Mouse (Mus musculus) MEL (cell line): ENCODE data around the gene Col4a3. TPM values are rescaled to one million over a fixed set of nuclear protein-coding genes. Genes with fewer than 3 reads are reported as not detected.
A peak's percentile ranks its signal among the peaks of the same experiment; 100 is the strongest.

Experiments
- DNase-seq: peaks from one replicate; pipeline ENCODE4 v3.0.0; 2011; ENCODE audit warnings: low read depth, low spot score
- H3K27ac ChIP-seq: 2 replicates; pipeline ENCODE4 v1.5.1; 2012; ENCODE audit warnings: low read depth, mild to moderate bottlenecking, control low read depth, low read length, moderate library complexity; ENCODE audit not compliant: control insufficient read depth
- H3K27me3 ChIP-seq, 2 experiments: fragments of 150-350 bp in 1 of 2; sonication (generic) in 1 of 2; 2 replicates each; pipeline ENCODE4 v1.6.1; 2012; ENCODE audit warnings: low read length in 2 of 2, mild to moderate bottlenecking in 2 of 2, improper control_type of control experiment in 1 of 2, moderate library complexity in 1 of 2; ENCODE audit not compliant: insufficient read depth in 2 of 2, control insufficient read depth in 1 of 2
- H3K36me3 ChIP-seq, 2 experiments: 2 replicates each; pipeline ENCODE4 v1.6.1; 2012 to 2014; ENCODE audit warnings: low read length in 2 of 2, improper control_type of control experiment in 1 of 2, inconsistent platforms in 1 of 2, mild to moderate bottlenecking in 1 of 2; ENCODE audit not compliant: insufficient read depth in 2 of 2, control insufficient read depth in 1 of 2
- H3K4me1 ChIP-seq, 2 experiments: fragments of 150-350 bp in 1 of 2; sonication (generic) in 1 of 2; 2 replicates each; pipeline ENCODE4 v1.6.1; 2012; ENCODE audit warnings: low read length in 2 of 2, improper control_type of control experiment in 1 of 2, mild to moderate bottlenecking in 1 of 2; ENCODE audit not compliant: insufficient read depth in 2 of 2, control insufficient read depth in 1 of 2
- H3K4me3 ChIP-seq, 2 experiments: fragments of 150-350 bp in 1 of 2; sonication (generic) in 1 of 2; 2 replicates each; pipeline ENCODE4 v1.5.1; 2012; ENCODE audit warnings: low read depth in 2 of 2, low read length in 2 of 2, mild to moderate bottlenecking in 2 of 2, moderate library complexity in 2 of 2, control low read depth in 1 of 2, improper control_type of control experiment in 1 of 2; ENCODE audit not compliant: control insufficient read depth in 1 of 2, insufficient read depth in 1 of 2
- H3K79me2 ChIP-seq: 2 replicates; pipeline ENCODE4 v1.6.1; 2012; ENCODE audit warnings: mild to moderate bottlenecking, low read length, moderate library complexity; ENCODE audit not compliant: control insufficient read depth, poor library complexity, insufficient read depth
- H3K9ac ChIP-seq: 2 replicates; pipeline ENCODE4 v1.6.1; 2012; ENCODE audit warnings: low read depth, mild to moderate bottlenecking, control low read depth, low read length, moderate library complexity; ENCODE audit not compliant: control insufficient read depth, poor library complexity, severe bottlenecking
- H3K9me3 ChIP-seq: fragments of 150-350 bp; sonication (generic); replicated peaks from 2 replicates; pipeline ENCODE4 v1.6.1; 2012; ENCODE audit warnings: mild to moderate bottlenecking, low read length, improper control_type of control experiment, moderate library complexity; ENCODE audit not compliant: insufficient read depth
- CHD1 ChIP-seq: IDR thresholded peaks from 2 replicates; pipeline ENCODE4 v1.6.1; 2012; ENCODE audit warnings: low read depth, mild to moderate bottlenecking, inconsistent platforms, low read length, improper control_type of control experiment
- CHD2 ChIP-seq: IDR thresholded peaks from 2 replicates; pipeline ENCODE4 v1.6.1; 2011; ENCODE audit warnings: low read length, improper control_type of control experiment
- ETS1 ChIP-seq: IDR thresholded peaks from 2 replicates; pipeline ENCODE4 v1.6.1; 2012; ENCODE audit warnings: low read depth, mild to moderate bottlenecking, inconsistent platforms, low read length, improper control_type of control experiment, moderate library complexity
- GATA1 ChIP-seq: IDR thresholded peaks from 2 replicates; pipeline ENCODE4 v1.6.1; 2011; ENCODE audit warnings: low read depth, low read length, improper control_type of control experiment
- HCFC1 ChIP-seq: IDR thresholded peaks from 2 replicates; pipeline ENCODE4 v1.6.1; 2012; ENCODE audit warnings: low read depth, mild to moderate bottlenecking, inconsistent platforms, low read length, improper control_type of control experiment, moderate library complexity
- JUND ChIP-seq: IDR thresholded peaks from 2 replicates; pipeline ENCODE4 v1.6.1; 2011; ENCODE audit warnings: low read depth, mild to moderate bottlenecking, improper control_type of control experiment, low read length
- MAX ChIP-seq: IDR thresholded peaks from 2 replicates; pipeline ENCODE4 v1.6.1; 2011; ENCODE audit warnings: low read length, improper control_type of control experiment
- MEF2A ChIP-seq: IDR thresholded peaks from 2 replicates; pipeline ENCODE4 v1.6.1; 2014; ENCODE audit warnings: low read depth, mild to moderate bottlenecking, inconsistent platforms, low read length, improper control_type of control experiment; ENCODE audit not compliant: poor library complexity, insufficient replicate concordance, severe bottlenecking; ENCODE audit errors: extremely low read depth
- MXI1 ChIP-seq: IDR thresholded peaks from 2 replicates; pipeline ENCODE4 v1.6.1; 2011; ENCODE audit warnings: mild to moderate bottlenecking, low read depth, low read length, improper control_type of control experiment
- NELFE ChIP-seq: IDR thresholded peaks from 2 replicates; pipeline ENCODE4 v1.6.1; 2011; ENCODE audit warnings: low read depth, low read length, improper control_type of control experiment
- NRF1 ChIP-seq: IDR thresholded peaks from 2 replicates; pipeline ENCODE4 v1.6.1; 2014; ENCODE audit warnings: low read depth, mild to moderate bottlenecking, inconsistent platforms, low read length, improper control_type of control experiment, moderate library complexity; ENCODE audit not compliant: poor library complexity, insufficient read depth, severe bottlenecking
- POLR2A ChIP-seq, 2 experiments: IDR thresholded peaks; 2 replicates each; pipeline ENCODE4 v1.6.1; 2011 to 2012; ENCODE audit warnings: low read length in 2 of 2, mild to moderate bottlenecking in 2 of 2, control low read depth in 1 of 2, improper control_type of control experiment in 1 of 2, low read depth in 1 of 2, moderate library complexity in 1 of 2; ENCODE audit not compliant: control insufficient read depth in 1 of 2, insufficient read depth in 1 of 2, poor library complexity in 1 of 2
- RCOR1 ChIP-seq: IDR thresholded peaks from 2 replicates; pipeline ENCODE4 v1.6.1; 2012; ENCODE audit warnings: low read depth, mild to moderate bottlenecking, inconsistent platforms, low read length, improper control_type of control experiment
- SMC3 ChIP-seq: IDR thresholded peaks from 2 replicates; pipeline ENCODE4 v1.6.1; 2011; ENCODE audit warnings: low read depth, low read length, improper control_type of control experiment
- TBP ChIP-seq: IDR thresholded peaks from 2 replicates; pipeline ENCODE4 v1.8.0; 2011; ENCODE audit warnings: low read depth, low read length, improper control_type of control experiment
- TCF12 ChIP-seq: IDR thresholded peaks from 2 replicates; pipeline ENCODE4 v1.6.1; 2014; ENCODE audit warnings: low read depth, mild to moderate bottlenecking, inconsistent platforms, low read length, improper control_type of control experiment, moderate library complexity
- USF1 ChIP-seq: IDR thresholded peaks from 2 replicates; pipeline ENCODE4 v1.6.1; 2014; ENCODE audit warnings: low read depth, mild to moderate bottlenecking, inconsistent platforms, low read length, improper control_type of control experiment, moderate library complexity
- USF2 ChIP-seq, 2 experiments: IDR thresholded peaks; 2 replicates each; pipeline ENCODE4 v1.6.1; 2011 to 2012; ENCODE audit warnings: improper control_type of control experiment in 2 of 2, low read length in 2 of 2, borderline replicate concordance in 1 of 2, inconsistent platforms in 1 of 2, low read depth in 1 of 2, mild to moderate bottlenecking in 1 of 2; ENCODE audit not compliant: insufficient read depth in 1 of 2
- ZC3H11A ChIP-seq: IDR thresholded peaks from 2 replicates; pipeline ENCODE4 v1.6.1; 2012; ENCODE audit warnings: low read depth, mild to moderate bottlenecking, inconsistent platforms, low read length, improper control_type of control experiment
- ZKSCAN1 ChIP-seq: IDR thresholded peaks from 2 replicates; pipeline ENCODE4 v1.6.1; 2012; ENCODE audit warnings: low read depth, mild to moderate bottlenecking, inconsistent platforms, low read length, improper control_type of control experiment, moderate library complexity
- ZMIZ1 ChIP-seq: IDR thresholded peaks from 2 replicates; pipeline ENCODE4 v1.6.1; 2012; ENCODE audit warnings: low read depth, mild to moderate bottlenecking, inconsistent platforms, low read length, improper control_type of control experiment, moderate library complexity
- ZNF384 ChIP-seq: IDR thresholded peaks from 2 replicates; pipeline ENCODE4 v1.6.1; 2012; ENCODE audit warnings: low read depth, mild to moderate bottlenecking, inconsistent platforms, low read length, improper control_type of control experiment
- polyA plus RNA-seq, 2 experiments: library from polyadenylated mRNA; stranded (reverse) in 1 of 2; unstranded in 1 of 2; fragments of >175 nt in 1 of 2; fragments of >200 nt in 1 of 2; gene quantifications; 2 replicates each; pipeline versions ENCODE4 v1.2.1 to v1.2.4; 2012; ENCODE audit warnings: low replicate concordance in 2 of 2, low read depth in 1 of 2; ENCODE audit not compliant: insufficient read length in 2 of 2, insufficient read depth in 1 of 2, missing spikeins in 1 of 2
- total RNA-seq: library from RNA; depleted of rRNA; stranded (reverse); fragments of 300-350 nt; gene quantifications from 2 replicates; pipeline ENCODE4 v1.2.3, GENCODE M21; 2012

Gene Col4a3
- total and polyA plus RNA-seq, 3 experiments = 0.19 to 0.47 TPM; not detected in 1

- TF ChIP-seq SMC3 (no peak), TBP (no peak), MEF2A (no peak), GATA1 (no peak), RCOR1 (no peak)
- TF ChIP-seq, all 39 proteins: peak for 0
- no peaks in the 10 kb centered on the region for H3K79me2 ChIP-seq
- H3K4me3 ChIP-seq = no peak overlapping the region
- no peaks in the 10 kb centered on the region for H3K27me3 ChIP-seq
- peaks cover 4 to 9% of the 10 kb centered on the region in 2 experiments for H3K4me1 ChIP-seq
- no peak for DNase-seq
- H3K36me3 ChIP-seq = no peaks in the 10 kb centered on the region; a peak in 1 of 4 replicates
- no peak overlapping the region for H3K27ac ChIP-seq
- no peaks in the 10 kb centered on the region for H3K9me3 ChIP-seq
- H3K9ac ChIP-seq = no peak overlapping the region
Observed at GRCm38 (mm10) chr1:82585981-82586380, 740 bp upstream of the Col4a3 start.

GRCm38 (mm10) chr1:82590266-82590665 is 3.5 kb downstream of the Col4a3 start:
- Histone ChIP-seq H3K79me2 (no peaks in the 10 kb centered on the region), H3K27me3 (no peaks in the 10 kb centered on the region), H3K4me1 (peaks cover 4 to 12% of the 10 kb centered on the region in 2 experiments), H3K27ac (no peak overlapping the region), H3K9ac (no peak overlapping the region), H3K9me3 (no peaks in the 10 kb centered on the region), H3K4me3 (peak overlapping the region in 1 of 2 experiments; percentile 12; a peak in 1 of 4 replicates), H3K36me3 (no peaks in the 10 kb centered on the region; a peak in 1 of 4 replicates)
- TF ChIP-seq ZC3H11A (no peak), TCF12 (0 out of 2 replicates have a peak, but pooled peaks have one; percentile 3), SMC3 (no peak), CHD2 (no peak), ZNF384 (no peak), ETS1 (0 out of 2 replicates have a peak, but pooled peaks have one; percentile 42)
- DNase-seq = peak; percentile 10

- Histone ChIP-seq H3K9ac (no peak overlapping the region), H3K9me3 (no peaks in the 10 kb centered on the region)
- no peak for TF ChIP-seq POLR2A (IDR thresholded peaks at IDR 0.05; ENCODE audit: control insufficient read depth in 1 of 2, insufficient read depth in 1 of 2, low read depth in 1 of 2, low read length in 2 of 2, poor library complexity in 1 of 2)
- TF ChIP-seq NRF1 = no peak
- TF ChIP-seq ZKSCAN1 = no peak
- no peak for TF ChIP-seq MXI1
- TF ChIP-seq MAX = no peak
- TF ChIP-seq ZMIZ1 = no peak
- TF ChIP-seq TCF12 = no peak
- TF ChIP-seq MEF2A = no peak
- no peak for TF ChIP-seq ZC3H11A
- TF ChIP-seq HCFC1 = no peak
- TF ChIP-seq USF1 = no peak
- TF ChIP-seq USF2 (IDR thresholded peaks at IDR 0.05; ENCODE audit: borderline replicate concordance in 1 of 2, insufficient read depth in 1 of 2, low read depth in 1 of 2, low read length in 2 of 2) = no peak
- no peak for TF ChIP-seq JUND
- TF ChIP-seq CHD1 = no peak
- no peak for TF ChIP-seq NELFE
- TF ChIP-seq, all 39 proteins: peak for 0
- Histone ChIP-seq H3K27me3 (peaks cover 0 to 4% of the 10 kb centered on the region in 2 experiments; a peak in 3 of 4 replicates), H3K79me2 (no peaks in the 10 kb centered on the region), H3K36me3 (no peaks in the 10 kb centered on the region), H3K4me1 (no peaks in the 10 kb centered on the region; a peak in 1 of 4 replicates), H3K27ac (no peak overlapping the region), H3K4me3 (no peak overlapping the region)
- DNase-seq = no peak
Observed at GRCm38 (mm10) chr1:82596864-82597596, 10.3 kb downstream of the Col4a3 start.
